ENCODE assay signal across 8 mouse cellular contexts in genomic region chr4:123750707-123751312, GRCm38 (mm10). TPM values are rescaled to one million over a fixed set of nuclear protein-coding genes. Genes with fewer than 3 reads are reported as not detected.
DNase-seq lines count a peak whose midpoint lies in the region; ATAC-seq and TF ChIP-seq lines count a peak whose summit lies in the region.

No protein-coding gene starts in this region.

- H3K36me3 ChIP-seq in intestine, postnatal 0 days (ENCODE audit: control insufficient read depth, insufficient read depth) = no peaks in the 10 kb centered on the region

- DNase-seq in ovary, adult 18-20 months (ENCODE audit: low spot score) = peak; percentile 17
- DNase-seq in ovary, postnatal 10 days (ENCODE audit: low spot score) = no peak
- DNase-seq in heart, adult 11 months = peak; percentile 97
- peak; percentile 11 for DNase-seq in lung, adult 2 months
- DNase-seq in skeletal muscle tissue, adult 2 months (ENCODE audit: low read depth, low spot score) = peak; percentile 36
- no peak for DNase-seq in adrenal gland, postnatal 10 days

- no peak for ATAC-seq in intestine, postnatal 0 days

- TF ChIP-seq POLR2A in lung, adult 2 months (IDR thresholded peaks at IDR 0.05; ENCODE audit: borderline replicate concordance, extremely low read depth, low read depth, low read length) = no peak

- peak overlapping the region; percentile 97 for H3K9ac ChIP-seq in intestine, postnatal 0 days (ENCODE audit: low read depth, low read length)

- peaks cover 7% of the 10 kb centered on the region; the same call in 1 of the 2 replicates for H3K4me1 ChIP-seq in brown adipose tissue, adult 24 weeks (ENCODE audit: control insufficient read depth, insufficient read depth, insufficient read length, low read length)
- H3K4me1 ChIP-seq in intestine, postnatal 0 days (replicated peaks; ENCODE audit: control insufficient read depth, insufficient read depth, low read length) = no peaks in the 10 kb centered on the region
- peaks cover 11% of the 10 kb centered on the region for H3K4me1 ChIP-seq in lung, adult 2 months (ENCODE audit: control insufficient read depth, insufficient read depth, low read length)

- H3K4me3 ChIP-seq in brown adipose tissue, adult 24 weeks (ENCODE audit: insufficient read depth, low read depth, low read length) = peak overlapping the region; percentile 75
- H3K4me3 ChIP-seq in intestine, postnatal 0 days (ENCODE audit: low read depth, low read length) = peak overlapping the region; percentile 99
- H3K4me3 ChIP-seq in lung, adult 2 months (replicated peaks; ENCODE audit: extremely low read depth, low read depth, low read length) = peak overlapping the region; percentile 79

- H3K27ac ChIP-seq in brown adipose tissue, adult 24 weeks (replicated peaks; ENCODE audit: low read depth, low read length) = peak overlapping the region; percentile 46
- no peak overlapping the region for H3K27ac ChIP-seq in intestine, postnatal 0 days (ENCODE audit: low read depth, low read length)

- H3K9me3 ChIP-seq in intestine, postnatal 0 days (ENCODE audit: control insufficient read depth) = no peaks in the 10 kb centered on the region

- H3K4me2 ChIP-seq in intestine, postnatal 0 days (replicated peaks; ENCODE audit: low read depth) = peak overlapping the region; percentile 93

- 3% methylated on average over 8 of the region's 8 CpGs for WGBS in intestine, postnatal 0 days
- WGBS in lung, adult 2 months = under 1% methylated on average over 8 of the region's 8 CpGs

- TF ChIP-seq CTCF in intestine, postnatal 0 days (IDR thresholded peaks at IDR 0.05; ENCODE audit: low read depth) = no peak
- TF ChIP-seq CTCF in lung, adult 2 months (IDR thresholded peaks at IDR 0.05; ENCODE audit: insufficient read depth, low read length) = no peak

- no peaks in the 10 kb centered on the region for H3K27me3 ChIP-seq in intestine, postnatal 0 days (replicated peaks; ENCODE audit: control insufficient read depth, insufficient read depth, low read length)

RNA-seq across cellular contexts. Expression of gene Akirin1, which starts 0.7 kb away (rescaled TPM):
- polyA plus RNA-seq in brown adipose tissue, adult 24 weeks (2012; ENCODE audit: insufficient read depth, insufficient read length, missing spikeins) = 41.9 and 46.0 TPM in 2 replicates
- polyA plus RNA-seq in intestine, postnatal 0 days (2015; fragmentation: Nextera tagmentation; extraction: Ambion mirVana) = 38.0 and 46.2 TPM in 2 replicates
- 23.6 and 27.8 TPM in 2 replicates for polyA plus RNA-seq in lung, adult 2 months (2012; rRNA removed)
- 10 to 100 TPM; 42.3 to 50.1 TPM for total RNA-seq in adrenal gland, postnatal 10 days (2021)

RNA-seq across cellular contexts. Expression of gene Ndufs5, which starts 32.8 kb away (rescaled TPM):
- 1,258 and 1,341 TPM in 2 replicates for polyA plus RNA-seq in brown adipose tissue, adult 24 weeks (2012; ENCODE audit: insufficient read depth, insufficient read length, missing spikeins)
- 370 and 395 TPM in 2 replicates for polyA plus RNA-seq in intestine, postnatal 0 days (2015; fragmentation: Nextera tagmentation; extraction: Ambion mirVana)
- 24.3 and 54.2 TPM in 2 replicates for polyA plus RNA-seq in lung, adult 2 months (2012; rRNA removed)
- 100 to 1,000 TPM; 371 to 393 TPM for total RNA-seq in adrenal gland, postnatal 10 days (2021)

RNA-seq across cellular contexts. Expression of gene Rhbdl2, which starts 36.9 kb away (rescaled TPM):
- not detected in 2 replicates for polyA plus RNA-seq in brown adipose tissue, adult 24 weeks (2012; ENCODE audit: insufficient read depth, insufficient read length, missing spikeins)
- polyA plus RNA-seq in intestine, postnatal 0 days (2015; fragmentation: Nextera tagmentation; extraction: Ambion mirVana) = 5.5 and 5.8 TPM in 2 replicates
- polyA plus RNA-seq in lung, adult 2 months (2012; rRNA removed) = 0.29 and 0.66 TPM in 2 replicates
- 1 to 10 TPM; 1.3 to 2.3 TPM for total RNA-seq in adrenal gland, postnatal 10 days (2021)

Comparison
In these comparisons a context has a peak if more than half of its experiments do, and no peak if none do; other contexts are left out.
1. DNase-seq: peak in ovary, adult 18-20 months (single experiment), heart, adult 11 months (single experiment), lung, adult 2 months (single experiment) and skeletal muscle tissue, adult 2 months (single experiment); none in ovary, postnatal 10 days (single experiment) and adrenal gland, postnatal 10 days (single experiment).
2. Peak in every context shown above with its lines, with median percentiles within 50 percentile points of each other: H3K4me3 ChIP-seq.